Mouse (Mus musculus) adipose tissue, adult 10 weeks (tissue): ENCODE data around the gene Rnf39. TPM values are rescaled to one million over a fixed set of nuclear protein-coding genes. Genes with fewer than 3 reads are reported as not detected.

ENCODE experiments used
- polyA plus RNA-seq: library from polyadenylated mRNA; stranded (reverse); fragments of 350-450 nt; fragmentation: Illumina TruSeq; extraction: RNeasy Lipid Tissue Mini Kit (QIAGEN cat#74804); gene quantifications from one replicate; pipeline ENCODE4 v1.2.3, GENCODE M21; 2014; ENCODE audit warnings: low read depth, low replicate concordance

The Rnf39 gene
- 0.63 TPM for polyA plus RNA-seq

DNA sequence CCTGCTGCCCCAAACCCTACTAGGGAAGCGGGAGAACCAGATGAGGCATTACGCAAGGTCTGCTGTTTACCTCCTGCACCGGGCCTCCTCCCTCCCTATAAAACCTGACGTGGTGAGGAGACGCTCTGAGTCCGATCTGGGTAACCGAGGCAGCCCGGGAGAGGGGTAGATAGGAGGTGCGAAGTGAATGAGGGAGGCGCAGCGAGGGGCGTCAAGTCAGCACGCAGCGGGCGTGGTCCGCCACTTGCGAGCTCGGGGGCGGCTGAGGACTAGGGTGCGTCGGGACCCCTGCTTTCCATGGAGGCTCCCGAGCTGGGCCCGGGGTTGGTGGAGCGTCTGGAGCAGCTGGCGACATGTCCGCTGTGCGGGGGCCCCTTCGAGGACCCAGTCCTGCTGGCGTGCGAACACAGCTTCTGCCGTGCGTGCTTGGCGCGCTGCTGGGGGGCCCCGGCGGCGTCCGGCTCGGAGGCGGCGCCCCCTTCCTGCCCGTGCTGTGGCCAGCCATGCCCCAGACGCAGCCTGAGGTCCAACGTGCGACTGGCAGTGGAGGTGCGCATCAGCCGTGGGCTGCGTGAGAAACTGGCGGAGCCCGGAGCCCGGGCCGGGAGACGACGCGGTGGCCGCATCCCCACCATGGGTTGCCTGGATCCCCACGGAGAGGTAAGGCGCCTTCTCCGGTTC, at the start of gene Rnf39:
Gene Rnf39, plus strand, starts transcription at position 128 of the 681 bp plus-strand sequence.

GRCm38 (mm10) chr17:36897552-36898205, 45.0 kb upstream of the Rnf39 start, which contains the start of gene Trim31:
TSS of gene Trim31 (plus strand) at chr17:36898118.

DNA sequence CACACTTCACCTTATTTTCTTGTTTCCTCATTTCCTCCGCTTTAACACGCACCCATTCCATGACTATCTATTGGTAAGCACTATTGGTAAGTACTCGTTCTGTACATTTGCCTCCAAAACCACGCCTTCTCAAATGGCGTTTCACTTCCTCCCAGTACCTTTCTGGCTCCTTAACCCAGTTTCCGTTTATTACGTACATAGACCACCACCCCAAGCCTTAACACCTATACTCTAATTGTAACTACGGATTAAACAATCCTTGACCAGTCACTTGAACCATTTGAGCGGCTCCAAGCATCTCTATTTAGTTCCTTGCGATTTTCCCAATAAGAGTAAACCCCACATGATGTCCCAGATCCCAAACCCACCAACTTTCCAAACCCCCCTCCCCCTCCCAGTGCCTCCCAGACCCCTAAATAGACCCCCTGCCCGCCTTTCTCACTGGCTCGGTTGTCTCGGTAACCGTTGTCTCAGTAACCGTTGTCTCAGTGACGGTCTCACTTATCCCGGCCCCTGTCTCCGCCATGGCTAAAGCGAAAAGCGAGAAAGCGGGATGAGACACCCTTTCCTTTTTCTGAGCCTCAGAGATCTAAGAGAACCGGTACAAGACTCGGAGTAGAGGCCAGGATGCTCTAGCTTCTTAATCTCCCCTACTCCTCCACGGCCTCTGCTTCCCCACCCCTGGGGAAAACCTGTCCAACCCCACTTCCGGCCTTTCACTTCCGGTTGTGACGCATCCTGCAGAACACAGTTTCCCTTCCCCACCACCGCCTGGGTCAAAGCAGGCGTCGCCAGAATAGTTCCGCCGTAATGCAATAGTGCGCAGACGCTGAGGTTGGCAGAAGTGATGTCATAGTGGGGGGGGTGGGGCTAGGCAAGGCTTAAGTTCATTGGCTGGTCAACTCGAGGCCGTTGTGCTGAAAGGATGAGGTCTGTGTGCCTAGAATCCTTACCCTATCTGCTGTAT, 8.5 kb downstream of the Rnf39 start, which contains the start of gene Ppp1r11:
Gene Ppp1r11, minus strand, starts transcription at position 761 of the 967 bp plus-strand sequence.

DNA sequence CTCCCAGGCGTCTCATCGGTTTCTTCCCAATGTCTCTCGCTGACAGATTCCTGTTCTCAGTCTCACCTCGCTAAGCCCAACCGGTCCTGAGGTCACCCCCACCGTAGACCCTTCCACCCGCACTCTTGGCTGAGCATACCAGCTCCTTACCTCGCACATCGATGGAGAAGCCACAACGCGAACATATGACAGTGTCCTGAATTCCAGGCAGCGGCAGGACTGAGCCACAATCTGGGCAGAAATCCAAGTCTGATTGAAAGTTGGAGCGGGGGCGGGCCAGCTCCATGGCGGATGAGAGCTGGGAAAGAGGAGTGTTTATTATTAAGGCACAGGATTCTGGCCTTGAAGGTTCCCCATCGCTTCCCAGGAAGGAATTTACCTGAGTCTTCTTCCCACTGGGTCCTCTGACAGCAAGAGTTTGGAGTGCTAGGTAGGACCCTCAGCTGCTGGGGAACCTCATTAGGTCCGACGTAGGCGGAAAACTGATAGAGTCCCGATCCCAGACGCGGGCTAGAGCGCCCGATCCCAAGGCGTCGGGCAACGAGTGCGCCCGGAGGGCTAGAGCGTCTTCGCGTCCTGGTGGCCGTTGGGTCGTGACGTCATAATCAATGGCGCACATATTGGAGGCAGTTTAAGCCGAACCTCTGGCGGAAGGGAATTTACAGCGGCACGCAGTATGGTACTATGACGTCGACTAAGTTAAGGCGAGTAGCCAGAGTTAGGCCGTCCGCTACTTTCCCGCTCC, 15.5 kb downstream of the Rnf39 start, which contains the start of the genes Znrd1 and Znrd1as:
Gene Znrd1, minus strand, starts transcription at position 561 of the 745 bp plus-strand sequence.
Gene Znrd1as, plus strand, starts transcription at position 594 of the 745 bp plus-strand sequence.

DNA sequence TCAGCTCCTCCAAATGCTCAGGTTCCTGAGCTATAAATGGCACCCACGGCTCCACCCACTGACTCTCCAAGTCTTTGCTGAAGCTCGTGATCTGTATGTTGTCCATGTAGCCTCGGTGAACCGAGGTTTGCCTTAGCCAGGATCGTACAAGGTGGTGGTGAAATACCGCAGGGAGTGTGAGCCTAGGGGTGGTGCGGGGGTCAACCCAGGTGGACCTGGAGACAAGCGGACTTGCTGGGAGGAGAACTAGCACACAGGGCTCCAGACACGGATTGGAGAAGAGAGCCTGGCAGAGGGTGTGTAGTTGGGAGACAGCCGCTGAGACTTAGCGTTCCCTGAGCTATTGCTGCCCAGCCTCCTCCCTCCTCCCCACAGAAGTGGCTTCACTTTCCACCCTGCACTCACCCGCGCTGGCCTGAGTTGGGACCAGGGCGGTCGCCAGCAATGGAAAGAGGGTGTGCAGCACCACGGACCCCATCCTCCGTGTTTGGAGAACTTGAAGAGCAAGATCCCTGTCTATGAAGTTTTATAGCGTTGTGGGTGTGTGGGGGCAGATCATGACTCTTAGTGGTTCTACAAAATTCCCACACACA, 38.6 kb downstream of the Rnf39 start, which contains the start of gene 2410137M14Rik:
Gene 2410137M14Rik, minus strand, starts transcription at position 17 of the 593 bp plus-strand sequence.

GRCm38 (mm10) chr17:36989437-36989836, 46.7 kb downstream of the Rnf39 start, which contains the start of gene H2-M5:
TSS of gene H2-M5 (minus strand) at chr17:36989537.

Other genes with a start within 250 kb of the Rnf39 start
- gene H2-M10.5, start 170.0 kb upstream of the Rnf39 start, polyA plus RNA-seq, result not detected
- not detected for gene H2-M10.6, start 130.7 kb upstream of the Rnf39 start, polyA plus RNA-seq
- 54.8 TPM for gene Trim26, start 105.8 kb upstream of the Rnf39 start, polyA plus RNA-seq
- gene Trim15, start 75.7 kb upstream of the Rnf39 start, polyA plus RNA-seq, result not detected
- gene Trim10, start 73.3 kb upstream of the Rnf39 start, polyA plus RNA-seq, result 0.35 TPM
- not detected for gene Trim40, start 52.8 kb upstream of the Rnf39 start, polyA plus RNA-seq
- 0.30 TPM for gene Trim31, start 44.8 kb upstream of the Rnf39 start, polyA plus RNA-seq
- gene Ppp1r11, start 8.8 kb downstream of the Rnf39 start, polyA plus RNA-seq, result 74.7 TPM
- gene Znrd1, start 15.6 kb downstream of the Rnf39 start, polyA plus RNA-seq, result 37.9 TPM
- gene Znrd1as, start 15.7 kb downstream of the Rnf39 start, polyA plus RNA-seq, result 23.8 TPM
- gene 2410137M14Rik, start 38.3 kb downstream of the Rnf39 start, polyA plus RNA-seq, result not detected
- gene H2-M5, start 46.6 kb downstream of the Rnf39 start, polyA plus RNA-seq, result 0.11 TPM
- gene Zfp57, start 58.2 kb downstream of the Rnf39 start, polyA plus RNA-seq, result 7.2 TPM
- gene Mog, start 80.5 kb downstream of the Rnf39 start, polyA plus RNA-seq, result not detected
- 23.9 TPM for gene Gabbr1, start 103.0 kb downstream of the Rnf39 start, polyA plus RNA-seq
- gene Olfr90, start 145.6 kb downstream of the Rnf39 start, polyA plus RNA-seq, result not detected
- not detected for gene Olfr91, start 155.4 kb downstream of the Rnf39 start, polyA plus RNA-seq
- not detected for gene Olfr92, start 177.2 kb downstream of the Rnf39 start, polyA plus RNA-seq
- gene Olfr93, start 218.6 kb downstream of the Rnf39 start, polyA plus RNA-seq, result not detected